Comparison of ENCODE assay signal across 8 mouse cellular contexts in the genomic region with DNA sequence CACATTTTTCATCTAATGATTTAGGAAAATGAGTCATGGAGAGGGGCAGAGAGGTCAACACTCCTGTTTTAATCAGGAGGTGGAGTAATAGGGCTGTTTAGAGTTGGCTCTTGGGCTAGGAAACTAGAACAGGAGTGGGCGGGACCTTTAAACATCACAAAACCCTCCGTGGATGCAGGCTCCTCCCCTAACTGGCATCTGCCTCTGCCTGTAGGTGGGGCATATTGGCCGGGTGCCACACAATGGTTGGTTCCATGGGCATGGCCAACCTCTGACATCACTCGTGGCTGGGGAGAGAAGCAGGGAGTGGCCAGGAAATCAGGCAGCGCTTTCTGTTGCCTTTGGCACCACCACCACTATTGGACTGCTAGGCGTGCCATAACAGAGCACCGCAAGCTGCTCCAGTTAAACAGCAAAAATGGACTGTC.
DNase-seq lines count a peak whose midpoint lies in the region; ATAC-seq and TF ChIP-seq lines count a peak whose summit lies in the region.

No protein-coding gene starts in this region.

- no peak overlapping the region for H3K4me2 ChIP-seq in limb, embryonic 15.5 days

- no peak for TF ChIP-seq CTCF in small intestine, adult 2 months (IDR thresholded peaks at IDR 0.05; ENCODE audit: extremely low read depth, insufficient read length, insufficient replicate concordance, low read depth, low read length)

- peaks cover 21% of the 10 kb centered on the region for H3K4me1 ChIP-seq in limb, embryonic 15.5 days
- H3K4me1 ChIP-seq in limb, embryonic 10.5 days: no peaks in the 10 kb centered on the region
- peaks cover 19% of the 10 kb centered on the region for H3K4me1 ChIP-seq in small intestine, adult 2 months (ENCODE audit: control insufficient read depth, insufficient read depth, insufficient read length, low read length)

- WGBS in limb, embryonic 15.5 days: 61% methylated on average over 7 of the region's 7 CpGs
- 90% methylated on average over 7 of the region's 7 CpGs for WGBS in limb, embryonic 10.5 days
- 24% methylated on average over 7 of the region's 7 CpGs for WGBS in large intestine, adult 2 months
- 22% methylated on average over 7 of the region's 7 CpGs for WGBS in small intestine, adult 2 months

- no peak overlapping the region for H3K4me3 ChIP-seq in limb, embryonic 15.5 days
- H3K4me3 ChIP-seq in limb, embryonic 10.5 days: no peak overlapping the region
- no peak overlapping the region for H3K4me3 ChIP-seq in small intestine, adult 2 months (ENCODE audit: low read depth, low read length)

- peak; percentile 84 to 94 for DNase-seq in adrenal gland, adult (ENCODE audit: inconsistent age in 2 of 2, low spot score in 1 of 2)
- no peak for DNase-seq in adrenal gland, postnatal 4 days (ENCODE audit: low spot score in 2 of 2)
- no peak for DNase-seq in limb, embryonic 10.5 days (ENCODE audit: low spot score)
- peak; percentile 57 for DNase-seq in gastrocnemius, postnatal 25 days
- DNase-seq in large intestine, adult 2 months (ENCODE audit: low read depth, low spot score): peak; percentile 97
- DNase-seq in yolk sac, embryonic 10.5 days (ENCODE audit: low spot score): no peak

- H3K27ac ChIP-seq in limb, embryonic 15.5 days: no peak overlapping the region
- no peak overlapping the region for H3K27ac ChIP-seq in limb, embryonic 10.5 days
- peak overlapping the region; percentile 51; the same call in 1 of the 2 replicates for H3K27ac ChIP-seq in small intestine, adult 2 months (ENCODE audit: insufficient read depth, low read depth, low read length)

- ATAC-seq in limb, embryonic 15.5 days (ENCODE audit: insufficient number of reproducible peaks, low FRiP score, low TSS enrichment, low read depth): 0 out of 2 replicates have a peak, but pooled peaks have one; percentile 58

- H3K9me3 ChIP-seq in limb, embryonic 15.5 days: no peaks in the 10 kb centered on the region
- no peaks in the 10 kb centered on the region for H3K9me3 ChIP-seq in limb, embryonic 10.5 days (replicated peaks)

- TF ChIP-seq POLR2A in small intestine, adult 2 months (IDR thresholded peaks at IDR 0.05; ENCODE audit: low read depth, low read length): peak; percentile 66; the same call in 1 of the 2 replicates

- no peak overlapping the region for H3K9ac ChIP-seq in limb, embryonic 15.5 days

- no peaks in the 10 kb centered on the region for H3K27me3 ChIP-seq in limb, embryonic 15.5 days
- H3K27me3 ChIP-seq in limb, embryonic 10.5 days (ENCODE audit: low read depth, poor library complexity, severe bottlenecking): no peaks in the 10 kb centered on the region
- no peaks in the 10 kb centered on the region for H3K27me3 ChIP-seq in small intestine, adult 2 months (ENCODE audit: control insufficient read depth, insufficient read depth, low read length)

- peaks cover 53% of the 10 kb centered on the region for H3K36me3 ChIP-seq in limb, embryonic 15.5 days
- peaks cover 87% of the 10 kb centered on the region for H3K36me3 ChIP-seq in limb, embryonic 10.5 days
- peaks cover 20% of the 10 kb centered on the region for H3K36me3 ChIP-seq in small intestine, adult 2 months (ENCODE audit: control insufficient read depth, insufficient read depth, low read length)

Comparison
In these comparisons a context has a peak if more than half of its experiments do, and no peak if none do; other contexts are left out.
1. DNase-seq: peak in adrenal gland, adult (2 of 2), gastrocnemius, postnatal 25 days (single experiment) and large intestine, adult 2 months (single experiment); none in adrenal gland, postnatal 4 days (0 of 2), limb, embryonic 10.5 days (single experiment) and yolk sac, embryonic 10.5 days (single experiment).